Mouse (Mus musculus) liver, embryonic 16.5 days (tissue): Measurements from ENCODE around the gene Skiv2l. TPM values are rescaled to one million over a fixed set of nuclear protein-coding genes. Genes with fewer than 3 reads are reported as not detected.

Experiments
- ATAC-seq: fragments of 200-750 bp; cut with Nextera tagmentation; 2 replicates; pipeline ENCODE4 v1.8.0; 2017; ENCODE audit warnings: low read depth, mild to moderate bottlenecking, moderate number of reproducible peaks, moderate library complexity
- H3K27ac ChIP-seq: fragments of 300-500 bp; sonication (generic); 2 replicates; pipeline ENCODE4 v1.5.1; 2014; ENCODE audit warnings: mild to moderate bottlenecking, low read length
- H3K27me3 ChIP-seq: fragments of 300-500 bp; sonication (generic); 2 replicates; pipeline ENCODE4 v1.6.1; 2014; ENCODE audit warnings: low read depth, low read length, mixed read lengths; ENCODE audit not compliant: control insufficient read depth, insufficient read depth
- H3K36me3 ChIP-seq: fragments of 300-500 bp; sonication (generic); 2 replicates; pipeline ENCODE4 v1.6.1; 2014; ENCODE audit warnings: mild to moderate bottlenecking; ENCODE audit not compliant: control insufficient read depth, insufficient read depth
- H3K4me1 ChIP-seq: fragments of 300-500 bp; sonication (generic); 2 replicates; pipeline ENCODE4 v1.6.1; 2014; ENCODE audit warnings: low read depth, low read length, mixed read lengths; ENCODE audit not compliant: control insufficient read depth
- H3K4me2 ChIP-seq: fragments of 300-500 bp; sonication (generic); 2 replicates; pipeline ENCODE4 v1.6.1; 2014; ENCODE audit warnings: low read depth, low read length, mixed read lengths
- H3K4me3 ChIP-seq: fragments of 300-500 bp; sonication (generic); 2 replicates; pipeline ENCODE4 v1.5.1; 2014; ENCODE audit warnings: low read depth, mild to moderate bottlenecking, low read length
- H3K9ac ChIP-seq: fragments of 300-500 bp; sonication (generic); 2 replicates; pipeline ENCODE4 v1.6.1; 2014; ENCODE audit warnings: low read depth, low read length
- H3K9me3 ChIP-seq: fragments of 300-500 bp; sonication (generic); replicated peaks from 2 replicates; pipeline ENCODE4 v1.6.1; 2016; ENCODE audit warnings: low read length; ENCODE audit not compliant: control insufficient read depth
- WGBS: fragments of 180-500 bp; shearing (Covaris S2); extraction: QIAGEN DNeasy Blood & Tissue Kit; methylation state at CpG from one replicate; pipeline ENCODE4 v1.1.7; 2014; ENCODE audit not compliant: insufficient replicate concordance; 5-methylcytosine and 5-hydroxymethylcytosine counted together
- polyA plus RNA-seq: library from polyadenylated mRNA; unstranded; fragments of >200 nt; fragmentation: Nextera tagmentation; extraction: Ambion mirVana; gene quantifications from 2 replicates; pipeline ENCODE4 v1.2.1, GENCODE M21; 2015

The Skiv2l gene
- polyA plus RNA-seq, 1 experiment from 2014 or later, result 27.3 TPM

DNA sequence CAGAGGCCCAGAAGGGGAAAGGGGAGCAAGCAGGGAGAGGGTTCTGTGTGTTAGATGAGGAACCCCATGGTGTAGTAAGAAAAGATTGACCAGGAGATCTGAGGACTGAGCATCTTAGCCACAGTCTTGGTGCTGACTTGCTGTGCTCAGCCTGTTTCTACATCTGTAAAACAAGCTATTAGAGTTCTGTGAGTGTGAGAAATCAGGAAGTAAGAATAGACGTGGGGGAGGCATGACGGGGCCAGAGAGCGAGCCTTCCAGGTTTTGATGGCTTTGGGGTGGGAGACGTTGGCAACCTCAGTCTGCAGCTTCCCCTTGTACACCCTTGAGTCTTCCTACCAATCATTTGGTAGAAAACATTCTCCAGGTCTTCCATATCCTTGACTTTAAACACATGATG, 8.7 kb upstream of the Skiv2l start:
- Histone ChIP-seq H3K27me3 (no peaks in the 10 kb centered on the region), H3K36me3 (peaks cover 25% of the 10 kb centered on the region), H3K9me3 (no peaks in the 10 kb centered on the region), H3K27ac (no peak overlapping the region), H3K4me2 (no peak overlapping the region), H3K4me3 (no peak overlapping the region), H3K9ac (no peak overlapping the region), H3K4me1 (peaks cover 4% of the 10 kb centered on the region; the same call in 1 of the 2 replicates)
- 45% methylated on average over 4 of the region's 4 CpGs for WGBS
- no peak for ATAC-seq

DNA sequence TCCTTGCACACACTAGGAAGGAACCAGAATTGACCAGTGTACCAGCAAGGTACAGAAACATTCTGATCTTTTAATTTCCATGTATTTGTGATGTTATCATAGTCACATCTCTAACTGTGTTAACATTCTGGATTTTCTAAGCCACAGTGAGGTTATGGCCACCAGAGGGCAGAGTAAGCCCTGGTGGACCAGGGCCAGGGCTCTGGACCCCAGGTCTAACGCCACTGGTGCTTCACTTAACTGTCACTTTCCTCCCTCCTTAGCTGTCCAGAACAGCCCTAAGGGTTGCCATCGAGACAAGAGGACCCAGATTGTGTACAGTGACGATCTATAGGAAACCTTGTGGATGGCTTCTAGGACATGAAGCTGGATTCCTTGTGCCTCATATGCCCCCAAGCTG, 5.8 kb upstream of the Skiv2l start:
- Histone ChIP-seq H3K9me3 (no peaks in the 10 kb centered on the region), H3K4me2 (no peak overlapping the region), H3K9ac (no peak overlapping the region), H3K4me1 (peaks cover 16% of the 10 kb centered on the region), H3K27me3 (no peaks in the 10 kb centered on the region), H3K27ac (no peak overlapping the region), H3K36me3 (peaks cover 30% of the 10 kb centered on the region), H3K4me3 (no peak overlapping the region)
- 34% methylated on average over 3 of the region's 3 CpGs for WGBS
- ATAC-seq, result no peak

DNA sequence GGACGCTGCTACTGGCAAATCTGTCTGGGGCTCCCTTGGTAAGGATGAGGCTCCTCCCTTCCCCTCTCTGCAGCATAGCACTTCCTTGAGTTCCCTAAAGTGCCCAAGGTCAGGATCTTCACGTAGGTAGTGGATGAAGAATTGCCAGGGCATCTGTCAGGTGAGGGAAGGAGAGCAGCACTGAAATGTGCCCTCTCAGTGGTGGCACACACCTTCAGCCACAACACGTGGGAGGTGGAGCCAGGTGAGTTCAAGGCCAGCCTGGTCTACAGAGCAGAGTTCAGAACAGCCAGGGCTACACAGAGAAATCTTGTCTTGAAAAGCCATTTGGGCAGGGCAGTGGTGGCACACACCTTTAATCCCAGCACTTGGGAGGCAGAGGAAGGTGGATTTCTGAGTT, 4.8 kb upstream of the Skiv2l start:
- H3K9me3 ChIP-seq, result no peaks in the 10 kb centered on the region
- H3K4me1 ChIP-seq, result peaks cover 19% of the 10 kb centered on the region
- H3K27me3 ChIP-seq, result no peaks in the 10 kb centered on the region
- ATAC-seq, result no peak
- no peak overlapping the region for H3K4me3 ChIP-seq
- H3K9ac ChIP-seq, result no peak overlapping the region
- H3K4me2 ChIP-seq, result no peak overlapping the region
- H3K27ac ChIP-seq, result no peak overlapping the region
- 69% methylated on average over 3 of the region's 3 CpGs for WGBS
- H3K36me3 ChIP-seq, result peaks cover 30% of the 10 kb centered on the region

DNA sequence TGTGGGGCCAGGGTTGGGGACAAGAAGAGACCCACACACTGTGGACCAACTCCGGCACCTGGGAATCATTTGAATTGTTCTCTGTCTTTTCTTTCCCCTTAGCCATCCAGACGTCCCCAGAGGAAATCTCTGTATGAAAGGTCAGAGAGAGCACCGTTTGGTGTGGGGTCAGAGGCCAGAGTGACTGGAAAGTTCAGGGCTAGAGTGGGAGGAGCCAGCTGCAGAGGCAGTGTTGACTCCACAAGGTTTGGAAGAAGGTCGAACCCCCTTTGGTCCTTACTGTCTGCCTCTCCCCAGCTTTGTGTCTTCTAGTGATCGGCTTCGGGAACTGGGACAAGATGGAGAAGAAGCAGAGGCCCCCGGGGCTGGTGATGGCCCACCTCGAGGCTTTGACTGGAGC, 3.5 kb upstream of the Skiv2l start:
- Histone ChIP-seq H3K4me3 (no peak overlapping the region), H3K4me2 (no peak overlapping the region), H3K27ac (no peak overlapping the region), H3K9me3 (no peaks in the 10 kb centered on the region), H3K27me3 (no peaks in the 10 kb centered on the region), H3K36me3 (peaks cover 30% of the 10 kb centered on the region), H3K9ac (no peak overlapping the region), H3K4me1 (peaks cover 26% of the 10 kb centered on the region)
- 71% methylated on average over 8 of the region's 8 CpGs for WGBS
- no peak for ATAC-seq

DNA sequence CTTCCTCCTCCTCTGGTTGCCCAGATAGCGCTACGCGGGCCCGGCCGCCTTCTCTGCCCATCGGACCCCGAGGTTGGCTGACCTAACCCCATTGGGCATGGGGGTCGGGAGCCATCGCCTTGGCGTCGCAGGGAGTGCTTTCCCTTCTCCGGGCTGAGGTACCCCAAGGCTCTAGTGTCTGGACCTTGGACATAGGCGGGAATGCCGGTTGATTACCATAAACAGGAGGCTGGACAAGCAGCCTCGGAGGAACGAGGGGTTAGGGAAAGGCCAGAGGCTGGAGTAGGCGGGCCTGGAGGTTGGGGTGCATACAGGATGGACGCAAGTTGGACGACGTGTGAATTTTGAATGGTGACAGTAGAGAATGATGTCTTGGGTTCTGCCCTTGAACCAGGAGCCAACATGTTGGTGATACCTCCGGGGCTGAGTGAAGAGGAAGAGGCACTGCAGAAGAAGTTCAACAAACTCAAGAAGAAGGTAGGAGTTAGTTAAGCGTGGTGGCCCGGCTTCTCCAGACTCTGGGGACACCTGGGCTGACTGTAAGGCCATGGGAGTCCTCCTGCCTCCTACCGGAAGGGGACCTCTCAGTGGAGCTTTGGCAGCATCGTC, 611 bp upstream of the Skiv2l start:
- WGBS, result 2% methylated on average over 20 of the region's 25 CpGs
- Histone ChIP-seq H3K27ac (peak overlapping the region; percentile 71), H3K36me3 (peaks cover 29% of the 10 kb centered on the region), H3K4me2 (peak overlapping the region; percentile 95), H3K4me3 (peak overlapping the region; percentile 81), H3K9me3 (no peaks in the 10 kb centered on the region), H3K4me1 (peaks cover 23% of the 10 kb centered on the region), H3K27me3 (no peaks in the 10 kb centered on the region), H3K9ac (peak overlapping the region; percentile 88)
- peak; percentile 7; the same call in 1 of the 2 replicates for ATAC-seq

DNA sequence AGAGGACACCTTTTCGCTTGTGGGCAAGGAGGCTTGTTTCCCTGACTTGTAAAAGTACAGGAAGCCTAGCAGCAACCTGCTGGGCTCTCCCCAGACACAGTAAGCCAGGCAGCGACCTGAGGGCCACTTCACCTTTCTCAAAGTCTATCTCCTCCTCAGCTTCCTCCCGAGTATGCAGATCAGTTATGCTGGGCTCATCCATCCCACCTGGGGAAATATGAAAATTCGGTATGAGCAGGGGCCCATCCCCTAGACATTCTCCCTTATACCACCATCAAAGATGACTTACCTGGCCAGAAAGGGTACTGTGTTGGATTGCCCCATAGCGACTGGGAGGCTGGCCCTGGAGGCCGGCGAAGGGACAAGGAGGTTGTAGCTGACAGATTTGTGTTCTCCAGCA, 2.4 kb downstream of the Skiv2l start:
- no peaks in the 10 kb centered on the region for H3K27me3 ChIP-seq
- no peak overlapping the region for H3K9ac ChIP-seq
- no peak overlapping the region for H3K4me2 ChIP-seq
- peaks cover 26% of the 10 kb centered on the region for H3K36me3 ChIP-seq
- H3K27ac ChIP-seq, result no peak overlapping the region
- ATAC-seq, result no peak
- H3K4me3 ChIP-seq, result no peak overlapping the region
- WGBS, result 79% methylated on average over 7 of the region's 7 CpGs
- H3K9me3 ChIP-seq, result no peaks in the 10 kb centered on the region
- peaks cover 23% of the 10 kb centered on the region for H3K4me1 ChIP-seq

DNA sequence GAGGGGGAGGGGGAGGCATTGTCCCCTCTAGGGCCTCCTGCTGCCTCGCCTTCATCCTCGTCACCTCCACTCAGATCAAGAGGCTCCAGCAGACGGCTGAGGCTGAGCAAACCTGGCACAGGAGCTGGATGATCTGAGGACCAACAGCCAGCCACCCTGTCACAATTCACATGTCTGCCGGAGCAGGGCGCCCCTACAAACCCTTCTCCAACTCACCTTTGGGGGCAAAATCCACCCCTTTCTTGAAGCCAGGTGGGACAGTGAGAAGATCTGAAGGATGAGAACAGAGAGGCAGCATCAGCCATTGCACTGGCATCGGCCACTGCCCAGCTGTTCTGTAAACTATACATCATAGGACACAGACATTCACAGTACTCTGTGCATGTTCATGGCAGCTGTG, 2.8 kb downstream of the Skiv2l start:
- no peak for ATAC-seq
- H3K4me1 ChIP-seq, result peaks cover 23% of the 10 kb centered on the region
- peaks cover 23% of the 10 kb centered on the region for H3K36me3 ChIP-seq
- H3K27me3 ChIP-seq, result no peaks in the 10 kb centered on the region
- H3K4me3 ChIP-seq, result no peak overlapping the region
- H3K27ac ChIP-seq, result no peak overlapping the region
- WGBS, result 76% methylated on average over 6 of the region's 6 CpGs
- H3K9me3 ChIP-seq, result no peaks in the 10 kb centered on the region
- H3K4me2 ChIP-seq, result no peak overlapping the region
- no peak overlapping the region for H3K9ac ChIP-seq

DNA sequence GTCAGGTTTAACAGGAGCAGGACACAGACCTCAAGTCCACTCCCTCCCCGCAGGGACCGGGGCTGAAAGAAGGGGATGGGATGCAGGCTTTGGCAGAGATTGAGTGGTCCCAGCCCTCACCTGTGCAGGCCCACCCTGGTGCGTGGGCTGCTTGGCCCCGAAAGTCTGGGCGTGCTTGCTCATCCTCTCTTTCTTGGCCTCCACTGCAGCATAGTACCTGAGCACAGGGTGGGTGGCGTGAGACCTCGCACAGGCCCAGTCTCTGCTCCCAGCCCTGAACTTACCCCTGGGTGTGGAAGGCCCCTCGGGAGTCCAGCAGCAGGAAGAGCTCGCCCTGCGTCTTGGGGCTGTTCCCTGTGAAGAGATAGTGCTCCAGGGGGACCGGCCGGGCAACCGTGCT, 5.1 kb downstream of the Skiv2l start:
- WGBS, result 85% methylated on average over 13 of the region's 13 CpGs
- H3K4me1 ChIP-seq, result peaks cover 23% of the 10 kb centered on the region
- H3K4me3 ChIP-seq, result no peak overlapping the region
- no peak overlapping the region for H3K4me2 ChIP-seq
- no peak overlapping the region for H3K27ac ChIP-seq
- peaks cover 34% of the 10 kb centered on the region for H3K36me3 ChIP-seq
- ATAC-seq, result no peak
- H3K9ac ChIP-seq, result no peak overlapping the region
- H3K9me3 ChIP-seq, result no peaks in the 10 kb centered on the region
- no peaks in the 10 kb centered on the region for H3K27me3 ChIP-seq

DNA sequence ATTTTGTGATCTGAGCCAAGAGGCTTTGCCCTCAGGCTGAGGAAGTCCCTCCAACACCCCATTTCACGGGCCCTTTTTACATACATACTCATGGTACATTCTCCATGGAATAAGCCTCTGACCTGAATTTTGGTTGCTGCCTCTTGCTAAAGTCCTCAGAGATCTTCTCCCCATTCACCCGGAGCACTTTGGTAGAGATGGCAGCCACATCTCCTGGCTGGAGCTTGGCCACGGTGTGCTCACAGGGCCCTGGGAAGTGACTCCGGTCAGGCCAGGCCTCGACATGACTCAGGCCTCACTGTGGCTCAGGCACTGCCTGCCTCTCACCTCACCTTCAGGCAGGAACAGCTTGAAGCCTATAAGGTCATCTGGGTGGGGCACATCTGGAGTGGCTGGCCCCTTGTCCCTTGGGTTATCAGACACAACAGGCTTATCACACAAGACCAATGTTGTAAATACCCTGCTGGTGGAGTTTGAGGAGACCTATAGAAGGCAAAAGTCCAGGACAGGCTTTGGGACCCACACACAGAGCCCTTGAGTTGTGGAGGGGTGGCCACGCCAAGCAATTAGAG, 9.2 kb downstream of the Skiv2l start:
- peak overlapping the region; percentile 35; the same call in 1 of the 2 replicates for H3K27ac ChIP-seq
- no peak overlapping the region for H3K4me3 ChIP-seq
- peaks cover 35% of the 10 kb centered on the region for H3K4me1 ChIP-seq
- peak overlapping the region; percentile 21; the same call in 1 of the 2 replicates for H3K9ac ChIP-seq
- 66% methylated on average over 6 of the region's 6 CpGs for WGBS
- peaks cover 33% of the 10 kb centered on the region for H3K36me3 ChIP-seq
- ATAC-seq, result no peak
- 0 out of 2 replicates have a peak overlapping the region, but pooled peaks have one; percentile 14 for H3K4me2 ChIP-seq
- no peaks in the 10 kb centered on the region for H3K27me3 ChIP-seq
- no peaks in the 10 kb centered on the region for H3K9me3 ChIP-seq
